Mouse (Mus musculus) lung, postnatal 0 days (tissue): ENCODE data around the gene Tmem115.
A peak's percentile ranks its signal among the peaks of the same experiment; 100 is the strongest.

Experiments used
- CTCF ChIP-seq: IDR thresholded peaks from 2 replicates; pipeline ENCODE4 v1.5.1; 2016; ENCODE audit warnings: antibody characterized with exemption, mild to moderate bottlenecking
- EP300 ChIP-seq: IDR thresholded peaks from 2 replicates; pipeline ENCODE4 v1.6.1; 2016; ENCODE audit warnings: antibody characterized with exemption, mild to moderate bottlenecking, control low read depth

- TF ChIP-seq EP300 (no peak), CTCF (peak; percentile 94)
These were observed 32.4 kb downstream of the Tmem115 start for GRCm38 (mm10) chr9:107566041-107566709.
